Mouse (Mus musculus): ENCODE data around the gene Mthfs. TPM values are rescaled to one million over a fixed set of nuclear protein-coding genes. Genes with fewer than 3 reads are reported as not detected.
"Not testable (repeated sequence)": the region's sequence is repeated elsewhere in the genome, so short reads cannot be mapped to it uniquely, and the experiment has no call there.

The Mthfs gene
- polyA plus RNA-seq, 1 experiment from 2014 or later, result 15.4 TPM

- not testable (repeated sequence) for ATAC-seq (ENCODE audit: low read depth); H3K9me3 ChIP-seq (replicated peaks; ENCODE audit: control insufficient read depth, low read length); H3K4me2 ChIP-seq (ENCODE audit: low read depth, low read length); H3K4me1 ChIP-seq (ENCODE audit: control insufficient read depth, low read depth, low read length); H3K4me3 ChIP-seq (ENCODE audit: low read depth, low read length); H3K27ac ChIP-seq (ENCODE audit: low read length); H3K36me3 ChIP-seq (ENCODE audit: control insufficient read depth, insufficient read depth); H3K9ac ChIP-seq (ENCODE audit: low read depth, low read length); H3K27me3 ChIP-seq (ENCODE audit: control insufficient read depth, insufficient read depth, low read depth, low read length)
- 54% methylated on average over 1 of the region's 2 CpGs for WGBS (ENCODE audit: insufficient replicate concordance)
Observed at GRCm38 (mm10) chr9:89230897-89231497, 20.5 kb downstream of the Mthfs start.

GRCm38 (mm10) chr9:89237131-89237530 is 26.7 kb downstream of the Mthfs start:
- H3K9ac ChIP-seq (ENCODE audit: low read depth, low read length); ATAC-seq (ENCODE audit: low read depth); H3K4me1 ChIP-seq (ENCODE audit: control insufficient read depth, low read depth, low read length); H3K27ac ChIP-seq (ENCODE audit: low read length); H3K4me3 ChIP-seq (ENCODE audit: low read depth, low read length); H3K4me2 ChIP-seq (ENCODE audit: low read depth, low read length); H3K36me3 ChIP-seq (ENCODE audit: control insufficient read depth, insufficient read depth); H3K27me3 ChIP-seq (ENCODE audit: control insufficient read depth, insufficient read depth, low read depth, low read length); H3K9me3 ChIP-seq (replicated peaks; ENCODE audit: control insufficient read depth, low read length): not testable (repeated sequence)
- WGBS (ENCODE audit: insufficient replicate concordance), result 69% methylated on average over 4 of the region's 4 CpGs

- ATAC-seq (ENCODE audit: low read depth); H3K4me1 ChIP-seq (ENCODE audit: control insufficient read depth, low read depth, low read length): not testable (repeated sequence)
- 61% methylated on average over 4 of the region's 5 CpGs for WGBS (ENCODE audit: insufficient replicate concordance)
Observed at GRCm38 (mm10) chr9:89238976-89239505, 28.6 kb downstream of the Mthfs start.

GRCm38 (mm10) chr9:89240516-89241019 is 30.1 kb downstream of the Mthfs start:
- H3K27me3 ChIP-seq (ENCODE audit: control insufficient read depth, insufficient read depth, low read depth, low read length); H3K4me1 ChIP-seq (ENCODE audit: control insufficient read depth, low read depth, low read length); H3K36me3 ChIP-seq (ENCODE audit: control insufficient read depth, insufficient read depth); H3K4me3 ChIP-seq (ENCODE audit: low read depth, low read length); H3K9me3 ChIP-seq (replicated peaks; ENCODE audit: control insufficient read depth, low read length); ATAC-seq (ENCODE audit: low read depth); H3K27ac ChIP-seq (ENCODE audit: low read length); H3K9ac ChIP-seq (ENCODE audit: low read depth, low read length); H3K4me2 ChIP-seq (ENCODE audit: low read depth, low read length): not testable (repeated sequence)
- 62% methylated on average over 3 of the region's 3 CpGs for WGBS (ENCODE audit: insufficient replicate concordance)

More at GRCm38 (mm10) chr9:89238976-89239505, 28.6 kb downstream of the Mthfs start:
- H3K36me3 ChIP-seq (ENCODE audit: control insufficient read depth, insufficient read depth); H3K27me3 ChIP-seq (ENCODE audit: control insufficient read depth, insufficient read depth, low read depth, low read length); H3K27ac ChIP-seq (ENCODE audit: low read length); H3K4me2 ChIP-seq (ENCODE audit: low read depth, low read length); H3K4me3 ChIP-seq (ENCODE audit: low read depth, low read length); H3K9me3 ChIP-seq (replicated peaks; ENCODE audit: control insufficient read depth, low read length); H3K9ac ChIP-seq (ENCODE audit: low read depth, low read length): not testable (repeated sequence)

GRCm38 (mm10) chr9:89253400-89253799 is 42.9 kb downstream of the Mthfs start:
- Histone ChIP-seq H3K4me3 (ENCODE audit: low read depth, low read length) (no peak overlapping the region), H3K36me3 (ENCODE audit: control insufficient read depth, insufficient read depth) (no peaks in the 10 kb centered on the region), H3K27ac (ENCODE audit: low read length) (no peak overlapping the region), H3K4me1 (ENCODE audit: control insufficient read depth, low read depth, low read length) (no peaks in the 10 kb centered on the region), H3K9ac (ENCODE audit: low read depth, low read length) (no peak overlapping the region), H3K4me2 (ENCODE audit: low read depth, low read length) (no peak overlapping the region), H3K27me3 (ENCODE audit: control insufficient read depth, insufficient read depth, low read depth, low read length) (no peaks in the 10 kb centered on the region), H3K9me3 (replicated peaks; ENCODE audit: control insufficient read depth, low read length) (no peaks in the 10 kb centered on the region)
- no peak; the same call in 1 of the 2 replicates for ATAC-seq (ENCODE audit: low read depth)
- 41% methylated on average over 2 of the region's 2 CpGs for WGBS (ENCODE audit: insufficient replicate concordance)

GRCm38 (mm10) chr9:89256556-89257335 is 46.3 kb downstream of the Mthfs start:
- Histone ChIP-seq H3K27me3 (ENCODE audit: control insufficient read depth, insufficient read depth, low read depth, low read length) (no peaks in the 10 kb centered on the region), H3K9me3 (replicated peaks; ENCODE audit: control insufficient read depth, low read length) (no peaks in the 10 kb centered on the region), H3K4me3 (ENCODE audit: low read depth, low read length) (no peak overlapping the region), H3K27ac (ENCODE audit: low read length) (no peak overlapping the region), H3K9ac (ENCODE audit: low read depth, low read length) (no peak overlapping the region), H3K36me3 (ENCODE audit: control insufficient read depth, insufficient read depth) (no peaks in the 10 kb centered on the region), H3K4me2 (ENCODE audit: low read depth, low read length) (no peak overlapping the region), H3K4me1 (ENCODE audit: control insufficient read depth, low read depth, low read length) (no peaks in the 10 kb centered on the region)
- no peak for ATAC-seq (ENCODE audit: low read depth)
- WGBS (ENCODE audit: insufficient replicate concordance), result 18% methylated on average over 12 of the region's 12 CpGs

GRCm38 (mm10) chr9:89263968-89264367 is 53.5 kb downstream of the Mthfs start:
- WGBS (ENCODE audit: insufficient replicate concordance), result 61% methylated on average over 3 of the region's 3 CpGs
- Histone ChIP-seq H3K4me1 (ENCODE audit: control insufficient read depth, low read depth, low read length) (no peaks in the 10 kb centered on the region), H3K9me3 (replicated peaks; ENCODE audit: control insufficient read depth, low read length) (no peaks in the 10 kb centered on the region), H3K4me2 (ENCODE audit: low read depth, low read length) (no peak overlapping the region), H3K4me3 (ENCODE audit: low read depth, low read length) (no peak overlapping the region), H3K27ac (ENCODE audit: low read length) (no peak overlapping the region), H3K27me3 (ENCODE audit: control insufficient read depth, insufficient read depth, low read depth, low read length) (no peaks in the 10 kb centered on the region), H3K36me3 (ENCODE audit: control insufficient read depth, insufficient read depth) (no peaks in the 10 kb centered on the region), H3K9ac (ENCODE audit: low read depth, low read length) (no peak overlapping the region)
- no peak for ATAC-seq (ENCODE audit: low read depth)

GRCm38 (mm10) chr9:89264571-89264970 is 54.1 kb downstream of the Mthfs start:
- no peak for ATAC-seq (ENCODE audit: low read depth)
- no peak overlapping the region for H3K27ac ChIP-seq (ENCODE audit: low read length)
- 56% methylated on average over 1 of the region's 1 CpGs for WGBS (ENCODE audit: insufficient replicate concordance)
- no peaks in the 10 kb centered on the region for H3K9me3 ChIP-seq (replicated peaks; ENCODE audit: control insufficient read depth, low read length)
- H3K36me3 ChIP-seq (ENCODE audit: control insufficient read depth, insufficient read depth), result no peaks in the 10 kb centered on the region
- no peaks in the 10 kb centered on the region for H3K27me3 ChIP-seq (ENCODE audit: control insufficient read depth, insufficient read depth, low read depth, low read length)
- no peak overlapping the region for H3K9ac ChIP-seq (ENCODE audit: low read depth, low read length)
- no peak overlapping the region for H3K4me3 ChIP-seq (ENCODE audit: low read depth, low read length)
- H3K4me2 ChIP-seq (ENCODE audit: low read depth, low read length), result no peak overlapping the region
- H3K4me1 ChIP-seq (ENCODE audit: control insufficient read depth, low read depth, low read length), result no peaks in the 10 kb centered on the region

- Histone ChIP-seq H3K9ac (ENCODE audit: low read depth, low read length) (no peak overlapping the region), H3K4me1 (ENCODE audit: control insufficient read depth, low read depth, low read length) (no peaks in the 10 kb centered on the region), H3K27me3 (ENCODE audit: control insufficient read depth, insufficient read depth, low read depth, low read length) (no peaks in the 10 kb centered on the region), H3K4me3 (ENCODE audit: low read depth, low read length) (no peak overlapping the region), H3K27ac (ENCODE audit: low read length) (no peak overlapping the region), H3K4me2 (ENCODE audit: low read depth, low read length) (no peak overlapping the region), H3K36me3 (ENCODE audit: control insufficient read depth, insufficient read depth) (no peaks in the 10 kb centered on the region), H3K9me3 (replicated peaks; ENCODE audit: control insufficient read depth, low read length) (no peaks in the 10 kb centered on the region)
- 50% methylated on average over 4 of the region's 4 CpGs for WGBS (ENCODE audit: insufficient replicate concordance)
- no peak for ATAC-seq (ENCODE audit: low read depth)
Observed at GRCm38 (mm10) chr9:89267093-89267492, 56.6 kb downstream of the Mthfs start.

All from liver, embryonic 16.5 days (tissue).